Mouse (Mus musculus) thymus, postnatal 10 days (tissue): ENCODE measurements at regions not wholly inside any gene's neighbourhood (a gene's known extent, or its start where the extent isn't known, plus 50 kb on each side); places are given as distances from the start of the nearest gene placed in this dataset.
"Not testable (repeated sequence)": the region's sequence is repeated elsewhere in the genome, so short reads cannot be mapped to it uniquely, and the experiment has no call there.

Experiments
- DNase-seq, 2 experiments: peaks; one replicate each; pipeline ENCODE4 v3.0.0; 2021; ENCODE audit warnings: low spot score in 2 of 2

DNA sequence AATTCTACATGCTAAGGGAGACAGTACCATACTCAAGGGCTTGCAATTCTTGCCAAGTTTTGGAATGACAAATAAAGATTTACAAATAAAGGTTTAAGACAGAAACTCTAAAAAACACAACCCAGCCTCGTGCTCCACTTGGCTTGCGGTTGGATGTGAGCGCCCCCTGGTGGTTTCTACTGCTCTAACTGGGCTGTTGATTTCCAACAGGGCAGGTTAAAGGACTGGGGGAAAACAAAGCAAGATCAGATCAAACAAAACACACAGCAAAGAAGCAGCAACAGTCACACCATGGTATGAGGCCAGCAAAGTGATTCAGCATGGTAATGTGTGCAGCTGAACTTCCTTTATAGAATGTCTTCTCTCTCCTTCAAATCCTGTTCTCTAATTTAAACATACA, 339.2 kb downstream of the Adam3 start:
- peak; percentile 7 to 62 for DNase-seq

- DNase-seq, result no peak
These were observed 341.7 kb downstream of the Adam3 start for GRCm38 (mm10) chr8:24383963-24384435.

GRCm38 (mm10) chr8:24383130-24383962, 342.3 kb downstream of the Adam3 start:
- no peak for DNase-seq

GRCm38 (mm10) chr8:24381666-24382253, 343.9 kb downstream of the Adam3 start:
- DNase-seq, result no peak

- no peak for DNase-seq
These were observed 347.6 kb downstream of the Adam3 start for GRCm38 (mm10) chr8:24378070-24378469.

DNA sequence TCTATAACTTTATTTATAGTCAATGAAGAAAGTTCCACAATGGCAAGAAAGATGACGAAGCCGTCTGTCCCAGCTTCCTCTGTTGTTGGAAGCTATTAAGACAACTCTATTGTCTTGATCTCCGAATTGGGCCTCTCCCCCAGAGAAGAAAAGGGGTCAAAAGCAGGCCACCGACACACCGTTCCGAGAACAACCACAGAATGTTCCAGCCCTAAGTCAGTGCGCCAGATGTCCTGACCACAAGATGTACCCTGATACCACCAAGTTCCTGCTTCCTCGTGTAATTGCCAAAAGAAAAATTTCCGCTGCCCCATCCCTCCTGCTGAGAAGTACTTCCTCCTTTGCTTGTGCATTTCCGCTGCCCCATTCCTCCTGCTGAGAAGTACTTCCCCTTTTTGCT, 348.8 kb downstream of the Adam3 start:
- DNase-seq, result not testable (repeated sequence)

DNA sequence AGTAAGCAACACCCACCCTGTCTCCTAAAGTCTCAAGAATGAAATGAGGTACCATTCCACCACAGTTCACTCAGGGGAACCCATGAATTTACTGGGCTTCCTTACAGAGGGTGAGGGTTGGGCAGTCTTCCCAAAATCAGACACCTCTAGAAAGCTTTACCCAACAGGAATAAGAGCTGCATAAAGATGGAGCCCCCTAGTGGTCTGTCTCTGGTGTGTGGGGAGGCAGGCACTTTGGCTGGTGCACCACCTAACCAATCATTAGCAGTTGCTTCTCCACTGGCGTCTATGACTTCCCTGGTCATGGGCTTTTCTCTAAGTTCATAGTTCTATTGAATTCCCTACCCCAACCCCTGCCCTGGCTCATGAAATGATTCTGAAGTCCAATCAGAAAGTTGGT, 351.1 kb downstream of the Adam3 start:
- DNase-seq, result no peak

DNA sequence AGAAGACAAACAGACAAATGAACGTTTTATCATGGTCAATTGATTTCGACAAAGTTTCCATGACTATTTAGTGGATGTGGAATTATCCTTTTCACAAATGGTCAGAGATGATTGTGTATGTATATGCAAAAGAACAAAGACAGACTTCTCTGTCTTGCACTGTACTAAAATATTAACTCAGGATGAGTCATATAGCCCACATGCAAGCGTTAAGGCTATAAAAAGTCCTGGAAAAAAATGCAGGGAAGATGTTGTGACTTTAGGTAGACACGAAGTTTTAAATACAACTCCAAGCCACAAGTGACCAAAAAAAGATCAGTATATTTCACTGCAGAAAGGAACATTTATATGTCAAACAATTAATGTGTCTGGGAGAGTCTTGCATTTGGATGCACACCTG, 353.6 kb downstream of the Adam3 start:
- no peak for DNase-seq

DNA sequence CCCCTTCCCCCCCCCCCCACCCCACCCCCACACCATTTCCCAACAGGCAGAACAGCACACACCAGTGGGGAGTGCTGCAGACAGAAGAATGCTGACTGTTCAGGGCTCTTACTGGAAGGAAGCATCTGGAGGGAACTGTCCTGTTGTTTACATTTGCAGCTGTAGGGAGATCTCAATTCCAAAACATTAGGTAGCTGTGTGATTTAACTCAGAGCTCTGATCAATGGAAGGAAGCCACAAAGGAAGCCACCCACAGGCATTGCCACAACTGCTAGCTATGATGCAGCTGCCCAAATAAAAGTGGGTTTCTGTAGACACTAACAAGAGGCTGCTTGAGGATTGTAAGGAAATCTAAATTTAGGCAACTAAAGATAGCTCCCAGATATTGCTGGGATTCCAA, 359.7 kb downstream of the Adam3 start:
- no peak for DNase-seq

GRCm38 (mm10) chr8:24364685-24365084, 361.0 kb downstream of the Adam3 start:
- no peak for DNase-seq

DNA sequence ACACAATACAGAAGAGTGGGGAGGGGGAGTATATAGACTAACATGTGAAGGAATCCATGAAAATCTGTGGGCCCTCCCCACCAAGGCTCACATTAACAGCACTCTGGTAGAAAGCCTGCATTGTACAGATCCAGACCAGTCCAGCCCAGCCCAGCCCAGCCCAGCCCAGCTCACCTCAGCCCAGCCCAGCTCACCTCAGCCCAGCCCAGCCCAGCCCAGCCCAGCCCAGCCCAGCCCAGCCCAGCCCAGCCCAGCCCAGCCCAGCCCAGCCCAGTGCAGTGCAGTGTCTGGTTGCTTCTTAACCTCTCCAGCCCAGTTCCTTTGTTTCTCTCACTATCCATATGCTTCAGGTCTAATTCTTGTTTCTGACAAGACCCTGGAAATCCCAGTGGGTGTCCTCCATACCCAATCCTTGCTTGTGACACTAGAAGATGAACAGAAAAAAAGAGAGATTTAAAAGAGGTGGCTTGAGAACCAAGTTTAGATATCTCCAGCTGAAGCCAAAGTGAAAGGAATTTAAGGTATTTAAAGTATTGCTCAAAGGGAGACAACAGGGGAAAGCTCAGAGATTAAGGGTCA, 366.5 kb downstream of the Adam3 start:
- DNase-seq, result no peak

GRCm38 (mm10) chr8:24355146-24355545, 370.5 kb downstream of the Adam3 start:
- DNase-seq, result no peak

DNA sequence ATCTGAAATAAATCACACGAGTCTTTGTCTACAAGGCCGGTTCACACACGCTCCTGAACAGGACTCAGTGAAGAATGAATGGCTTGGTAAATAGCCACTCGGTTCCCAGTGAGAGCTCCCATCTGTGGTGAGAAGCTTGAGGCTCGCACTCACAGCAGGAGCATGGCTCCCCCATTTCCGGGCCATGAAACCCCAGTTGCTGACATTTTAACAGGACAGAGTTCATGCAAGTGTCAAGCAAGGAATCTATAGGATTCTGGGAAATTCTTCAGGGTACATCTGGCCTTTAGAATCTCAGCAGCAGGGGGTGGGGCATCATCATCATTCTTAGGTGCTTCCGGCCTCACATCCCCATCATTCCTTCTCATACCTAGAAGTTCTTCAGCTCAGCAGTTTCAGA, 371.8 kb downstream of the Adam3 start:
- DNase-seq, result no peak

- DNase-seq, result no peak
These were observed 373.3 kb downstream of the Adam3 start for GRCm38 (mm10) chr8:24352322-24352721.

DNA sequence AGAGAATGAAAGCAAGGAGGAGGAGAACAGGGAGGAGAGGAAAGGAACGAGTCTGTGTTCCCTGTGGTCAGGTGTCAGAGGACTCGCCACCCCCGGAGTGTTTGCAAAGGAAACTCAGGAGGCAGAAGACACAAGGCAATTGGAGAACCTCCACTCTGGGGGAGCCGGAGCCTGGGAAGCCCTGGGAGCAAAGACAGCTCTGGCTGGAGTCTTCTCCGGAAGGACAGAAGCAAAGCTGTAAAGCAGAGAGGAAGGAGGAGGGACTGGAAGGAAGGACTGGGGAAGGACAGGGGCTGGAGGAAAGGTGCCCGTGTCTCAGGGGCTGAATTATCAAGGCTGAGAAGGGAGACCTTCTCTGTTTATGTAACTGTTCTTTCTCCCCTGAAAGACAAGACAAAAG, 373.9 kb downstream of the Adam3 start:
- DNase-seq, result no peak

DNA sequence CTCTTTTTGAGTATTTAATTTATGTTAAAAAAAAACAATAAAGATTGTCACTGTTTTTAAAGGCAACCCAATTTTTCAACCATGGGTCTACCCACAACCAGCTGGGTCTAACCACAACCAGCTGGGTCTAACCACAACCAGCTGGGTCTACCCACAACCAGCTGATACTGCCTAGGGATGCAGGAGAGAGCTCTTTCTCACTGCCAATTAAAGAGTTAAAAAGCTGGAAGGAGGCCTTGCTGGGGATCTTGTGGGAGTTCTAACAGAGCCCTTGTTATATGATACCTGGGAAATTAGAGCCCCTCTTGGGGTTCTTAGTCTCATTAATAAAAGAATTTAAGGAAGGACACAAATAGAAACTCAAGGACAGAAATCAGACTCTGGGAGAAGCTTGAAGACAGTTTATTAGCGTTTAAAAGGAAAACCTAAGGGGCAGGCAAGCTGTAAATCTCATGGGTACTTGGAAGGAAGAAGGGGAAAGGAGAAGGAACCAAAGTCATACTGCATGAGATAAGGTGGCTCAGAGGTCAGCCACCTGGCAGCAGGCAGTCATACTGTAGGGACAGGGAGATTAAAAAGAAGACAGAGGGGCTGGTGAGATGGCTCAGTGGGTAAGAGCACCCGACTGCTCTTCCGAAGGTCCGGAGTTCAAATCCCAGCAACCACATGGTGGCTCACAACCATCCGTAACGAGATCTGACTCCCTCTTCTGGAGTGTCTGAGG, 379.1 kb downstream of the Adam3 start:
- DNase-seq, result no peak

GRCm38 (mm10) chr8:24338694-24339093, 387.0 kb downstream of the Adam3 start:
- no peak for DNase-seq

- DNase-seq, result no peak
These were observed 388.0 kb downstream of the Adam3 start for GRCm38 (mm10) chr8:24337635-24338034.

GRCm38 (mm10) chr8:24335709-24336108, 389.9 kb downstream of the Adam3 start:
- DNase-seq, result no peak

DNA sequence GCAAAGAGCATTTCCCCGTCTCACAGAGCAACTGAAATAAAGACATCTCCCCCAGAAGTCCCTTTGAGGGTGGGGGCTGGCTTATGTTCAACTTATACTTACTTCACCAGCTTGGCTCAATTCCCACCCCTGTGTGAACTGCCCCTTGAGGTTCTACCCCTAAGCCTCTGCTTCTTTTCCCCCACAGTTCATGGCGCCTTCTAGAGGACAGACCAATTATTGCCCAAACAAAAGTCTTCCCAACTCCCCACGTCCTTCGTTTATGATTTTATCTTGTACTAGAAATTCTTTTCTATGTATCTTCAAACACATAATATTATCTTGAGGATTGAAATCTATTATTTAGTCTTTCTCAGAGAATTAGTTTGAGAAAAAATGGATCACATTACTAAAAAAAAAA, 391.9 kb downstream of the Adam3 start:
- no peak for DNase-seq

- DNase-seq, result no peak
These were observed 414.8 kb downstream of the Adam3 start for GRCm38 (mm10) chr8:24310893-24311292.

DNA sequence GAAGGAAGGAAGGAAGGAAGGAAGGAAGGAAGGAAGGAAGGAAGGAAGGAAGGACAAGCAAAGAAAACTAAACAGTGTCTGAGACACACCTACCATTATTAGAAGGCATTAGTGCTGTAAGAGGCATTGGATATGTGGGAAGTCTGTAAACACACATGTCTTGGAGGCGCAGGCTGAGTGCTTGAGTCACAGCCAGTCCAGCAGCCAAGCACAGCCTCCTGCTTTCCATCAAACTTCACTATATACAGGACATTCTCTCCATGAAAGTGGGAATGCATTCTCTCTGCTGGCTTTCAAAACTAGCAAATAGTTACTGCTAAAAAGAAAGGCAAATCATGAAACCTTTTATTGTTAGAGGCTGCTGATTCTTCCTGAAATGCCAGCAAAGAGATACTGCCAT, 431.1 kb downstream of the Adam3 start:
- no peak for DNase-seq
